Mouse (Mus musculus): ENCODE measurements around the gene Gstm6. TPM values are rescaled to one million over a fixed set of nuclear protein-coding genes. Genes with fewer than 3 reads are reported as not detected.

Gstm6 gene
- 19.9 and 35.0 TPM in 2 replicates for polyA plus RNA-seq (2015; fragmentation: Nextera tagmentation; extraction: Ambion mirVana)

DNA sequence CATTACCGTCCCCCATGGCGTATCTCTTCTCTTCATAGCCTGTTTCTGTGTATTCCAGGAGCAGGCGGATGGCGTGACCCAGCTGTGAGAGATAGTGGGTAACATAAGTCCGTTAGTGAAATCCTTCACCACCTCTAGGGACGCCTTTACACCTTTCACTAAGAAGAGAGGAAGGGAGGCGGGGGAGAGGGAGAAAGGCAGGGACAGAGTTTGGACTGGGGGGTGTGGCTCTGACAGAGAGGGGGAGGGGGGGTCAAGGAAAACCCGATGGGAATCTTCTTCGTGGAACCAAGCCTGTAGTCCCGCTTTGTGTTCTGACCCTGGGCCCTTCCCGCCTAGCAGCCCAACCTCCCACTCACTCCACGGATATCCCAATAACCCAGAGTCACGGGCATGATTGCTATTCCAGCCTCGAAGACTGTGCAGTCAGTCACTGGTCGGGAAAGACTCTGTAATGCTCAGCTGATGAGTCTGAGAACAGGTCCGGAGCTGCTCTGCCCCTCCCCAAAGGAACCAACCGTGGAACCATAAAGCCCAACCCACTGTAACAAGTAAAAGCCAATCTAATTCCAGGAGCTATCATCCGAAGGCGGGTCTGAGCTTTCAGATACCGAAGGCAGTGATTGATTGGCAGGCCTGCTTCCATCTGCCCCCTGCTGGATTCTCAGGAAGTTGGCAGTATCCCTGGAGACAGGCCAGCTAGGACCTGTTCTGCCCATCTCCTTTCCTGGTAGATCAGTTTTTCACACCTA lies at the start of gene Gstm6:
TSS of gene Gstm6 (minus strand) at position 511 of the 752 bp plus-strand sequence.

GRCm38 (mm10) chr3:107986041-107986562 lies 42.6 kb upstream of the Gstm6 start, which contains the start of gene Gstm2:
Gene Gstm2, minus strand, starts transcription at chr3:107986453.

GRCm38 (mm10) chr3:107968724-107969395 lies 25.3 kb upstream of the Gstm6 start, which contains the start of gene Gstm3:
Gene Gstm3, minus strand, starts transcription at chr3:107969283.

DNA sequence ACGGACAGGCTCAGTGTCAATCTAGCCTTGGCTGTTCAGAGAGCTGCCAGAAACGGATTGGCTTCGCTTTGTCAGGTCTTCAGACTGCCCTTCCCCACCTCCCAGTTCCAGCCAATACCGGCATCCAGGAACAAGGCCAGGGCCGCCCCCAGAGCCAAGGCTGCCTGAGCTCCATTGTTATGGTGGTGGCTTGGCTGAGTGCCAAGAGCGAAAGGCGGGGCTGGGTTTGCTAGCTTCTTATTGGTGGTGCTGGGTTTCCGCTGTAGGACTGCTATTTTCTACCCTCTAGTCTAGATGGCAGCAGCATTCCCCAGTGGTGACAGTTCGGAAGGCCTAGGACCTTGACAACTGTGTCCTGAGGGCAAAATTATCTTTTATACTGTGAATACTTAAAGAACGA lies 11.9 kb downstream of the Gstm6 start, which contains the start of gene Gstm7:
TSS of gene Gstm7 (minus strand) at position 148 of the 400 bp plus-strand sequence.

DNA sequence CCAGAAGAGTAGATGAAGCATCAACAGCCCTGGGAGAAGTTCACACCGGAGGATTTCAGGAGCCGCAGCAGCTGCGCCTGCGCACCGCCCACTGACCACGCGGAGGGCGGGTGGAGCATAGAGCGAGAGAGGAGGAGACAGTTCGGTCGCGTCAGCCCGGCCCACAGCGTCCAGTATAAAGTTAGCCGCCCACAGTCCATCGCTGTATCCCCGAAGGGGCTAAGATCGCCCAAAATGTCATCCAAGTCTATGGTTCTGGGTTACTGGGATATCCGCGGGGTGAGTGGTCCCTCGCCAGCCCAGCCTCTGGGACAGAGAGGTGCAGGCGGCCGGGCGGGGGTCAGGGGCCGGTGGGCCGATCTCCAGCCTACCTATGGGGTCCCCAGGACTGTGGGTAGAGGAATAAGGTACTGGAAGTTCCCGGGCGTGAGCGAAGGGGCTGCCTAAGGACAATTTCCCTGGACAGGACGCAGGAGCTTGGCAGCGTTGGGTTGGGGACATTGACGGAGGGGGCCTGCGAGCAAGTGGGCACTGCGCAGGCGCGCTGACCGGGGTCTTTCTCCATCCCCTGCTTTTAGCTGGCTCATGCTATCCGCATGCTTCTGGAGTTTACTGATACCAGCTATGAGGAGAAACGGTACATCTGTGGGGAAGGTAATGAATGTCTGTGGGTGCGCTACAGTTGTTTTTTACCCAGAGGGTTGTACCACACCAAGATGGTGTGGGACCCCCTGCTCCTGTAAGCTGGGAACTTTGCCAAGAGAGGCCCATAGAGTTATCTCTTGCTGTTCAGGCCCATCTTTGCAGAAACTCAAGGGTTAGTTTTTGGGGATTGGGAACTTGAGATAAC lies 47.6 kb downstream of the Gstm6 start, which contains the start of gene Gstm5:
TSS of gene Gstm5 (plus strand) at position 102 of the 850 bp plus-strand sequence.

Other genes starting within 250 kb of the Gstm6 start
- gene Ahcyl1, start 247.2 kb downstream of the Gstm6 start, polyA plus RNA-seq (2015; fragmentation: Nextera tagmentation; extraction: Ambion mirVana) = 46.7 and 67.6 TPM in 2 replicates
- gene Csf1, start 183.3 kb downstream of the Gstm6 start, polyA plus RNA-seq (2015; fragmentation: Nextera tagmentation; extraction: Ambion mirVana) = 15.7 and 15.9 TPM in 2 replicates
- gene Eps8l3, start 66.5 kb downstream of the Gstm6 start, polyA plus RNA-seq (2015; fragmentation: Nextera tagmentation; extraction: Ambion mirVana) = 0.33 and 0.99 TPM in 2 replicates
- 172 and 235 TPM in 2 replicates for gene Gstm5, start 47.9 kb downstream of the Gstm6 start, polyA plus RNA-seq (2015; fragmentation: Nextera tagmentation; extraction: Ambion mirVana)
- gene Gstm7, start 11.9 kb downstream of the Gstm6 start, polyA plus RNA-seq (2015; fragmentation: Nextera tagmentation; extraction: Ambion mirVana) = 28.5 and 59.1 TPM in 2 replicates
- gene Gstm3, start 25.5 kb upstream of the Gstm6 start, polyA plus RNA-seq (2015; fragmentation: Nextera tagmentation; extraction: Ambion mirVana) = 0.62 and 0.68 TPM in 2 replicates
- 126 and 199 TPM in 2 replicates for gene Gstm2, start 42.7 kb upstream of the Gstm6 start, polyA plus RNA-seq (2015; fragmentation: Nextera tagmentation; extraction: Ambion mirVana)
- 165 and 212 TPM in 2 replicates for gene Gstm1, start 74.2 kb upstream of the Gstm6 start, polyA plus RNA-seq (2015; fragmentation: Nextera tagmentation; extraction: Ambion mirVana)
- gene Gstm4, start 101.1 kb upstream of the Gstm6 start, polyA plus RNA-seq (2015; fragmentation: Nextera tagmentation; extraction: Ambion mirVana) = 19.7 and 23.4 TPM in 2 replicates
- gene Ampd2, start 142.9 kb upstream of the Gstm6 start, polyA plus RNA-seq (2015; fragmentation: Nextera tagmentation; extraction: Ambion mirVana) = 27.7 and 44.6 TPM in 2 replicates
- gene Gnat2, start 149.0 kb upstream of the Gstm6 start, polyA plus RNA-seq (2015; fragmentation: Nextera tagmentation; extraction: Ambion mirVana) = 3.8 and 7.2 TPM in 2 replicates
- 101 and 133 TPM in 2 replicates for gene Gnai3, start 202.4 kb upstream of the Gstm6 start, polyA plus RNA-seq (2015; fragmentation: Nextera tagmentation; extraction: Ambion mirVana)
- 0.17 and 0.60 TPM in 2 replicates for gene Gpr61, start 211.1 kb upstream of the Gstm6 start, polyA plus RNA-seq (2015; fragmentation: Nextera tagmentation; extraction: Ambion mirVana)
- 6.0 and 9.1 TPM in 2 replicates for gene Amigo1, start 242.6 kb upstream of the Gstm6 start, polyA plus RNA-seq (2015; fragmentation: Nextera tagmentation; extraction: Ambion mirVana)